Mouse (Mus musculus) granulocyte monocyte progenitor cell, adult 5-6 weeks (primary cell): Measurements from ENCODE around the gene Rabif. TPM values are rescaled to one million over a fixed set of nuclear protein-coding genes. Genes with fewer than 3 reads are reported as not detected.
A peak's percentile ranks its signal among the peaks of the same experiment; 100 is the strongest.
"Not testable (repeated sequence)": the region's sequence is repeated elsewhere in the genome, so short reads cannot be mapped to it uniquely, and the experiment has no call there.

Source experiments
- ATAC-seq: replicated peaks from 2 replicates; pipeline ENCODE4 v1.8.0; 2016; ENCODE audit warnings: mild to moderate bottlenecking, moderate TSS enrichment, inconsistent platforms; ENCODE audit not compliant: poor library complexity, severe bottlenecking
- total RNA-seq, 2 experiments: library from RNA; stranded (forward) in 1 of 2; stranded (reverse) in 1 of 2; fragments of 200-712, 200-1000 nt in 1 of 2; fragments of >200 nt in 1 of 2; fragmentation: Nextera tagmentation in 1 of 2; gene quantifications; 2 replicates each; pipeline ENCODE4 v1.2.3; 2014 to 2017

Rabif gene
- total RNA-seq, 2 experiments from 2014 or later = 13.3 to 14.1 TPM

- ATAC-seq = no peak
Measured at GRCm38 (mm10) chr1:134512183-134512582, 17.7 kb downstream of the Rabif start.

DNA sequence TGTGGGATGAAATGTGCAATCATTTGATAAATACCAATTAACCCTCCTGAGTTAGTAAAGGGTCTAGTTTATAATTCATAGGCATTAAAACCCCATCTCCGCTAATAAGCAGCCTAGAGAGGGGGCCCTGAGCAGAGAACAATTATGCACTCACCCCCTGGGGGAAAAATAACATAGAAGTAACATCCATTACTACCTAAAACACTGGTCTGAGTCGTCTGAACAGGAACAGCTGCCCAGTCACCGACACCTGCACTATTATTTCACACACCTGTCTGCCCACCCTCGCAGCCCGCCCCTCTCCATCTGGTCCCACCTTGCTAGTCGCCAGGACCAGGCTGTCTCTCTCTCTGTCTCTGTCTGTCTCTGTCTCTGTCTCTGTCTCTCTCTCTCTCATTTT lies 18.1 kb downstream of the Rabif start:
- no peak for ATAC-seq

GRCm38 (mm10) chr1:134513312-134513860 lies 18.9 kb downstream of the Rabif start:
- peak; percentile 59 for ATAC-seq

- peak; percentile 22; the same call in 1 of the 2 replicates for ATAC-seq
Measured at GRCm38 (mm10) chr1:134513876-134514590, 19.6 kb downstream of the Rabif start.

- no peak for ATAC-seq
Measured at GRCm38 (mm10) chr1:134515891-134516290, 21.4 kb downstream of the Rabif start.

DNA sequence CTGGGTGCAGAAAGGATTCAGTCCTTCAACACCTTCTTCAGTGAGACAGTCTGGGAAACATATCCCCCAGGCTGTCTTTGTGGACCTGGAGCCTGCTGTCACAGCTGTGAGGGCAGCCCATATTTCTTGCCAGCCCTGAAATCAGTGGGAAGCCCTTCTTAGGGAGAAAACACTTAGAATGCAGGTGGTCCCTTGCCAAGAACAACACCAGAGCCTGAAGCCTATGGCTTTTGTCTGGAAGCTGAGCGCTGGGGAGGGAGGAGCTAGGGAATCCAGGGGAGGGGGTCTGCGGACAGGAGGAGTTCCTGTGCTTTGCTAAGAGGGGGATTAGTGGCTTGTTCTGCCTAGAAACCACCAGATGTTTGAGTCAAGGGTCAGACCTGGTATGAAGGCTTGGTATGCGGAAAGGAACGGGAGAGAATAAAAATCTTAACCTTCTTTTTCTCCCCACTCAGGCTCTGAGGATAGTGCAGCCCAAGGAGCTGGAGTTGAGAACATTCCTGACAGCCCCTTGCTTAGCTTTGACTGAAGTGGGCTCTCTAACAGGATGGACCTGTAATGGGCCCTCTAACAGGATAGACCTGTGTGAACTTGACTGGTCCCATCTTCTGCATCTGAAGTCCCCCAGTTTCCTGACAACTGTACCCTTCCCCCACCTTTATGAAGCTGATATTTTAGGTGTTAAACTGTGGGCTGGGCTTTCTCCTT lies 22.2 kb downstream of the Rabif start:
- ATAC-seq = no peak

DNA sequence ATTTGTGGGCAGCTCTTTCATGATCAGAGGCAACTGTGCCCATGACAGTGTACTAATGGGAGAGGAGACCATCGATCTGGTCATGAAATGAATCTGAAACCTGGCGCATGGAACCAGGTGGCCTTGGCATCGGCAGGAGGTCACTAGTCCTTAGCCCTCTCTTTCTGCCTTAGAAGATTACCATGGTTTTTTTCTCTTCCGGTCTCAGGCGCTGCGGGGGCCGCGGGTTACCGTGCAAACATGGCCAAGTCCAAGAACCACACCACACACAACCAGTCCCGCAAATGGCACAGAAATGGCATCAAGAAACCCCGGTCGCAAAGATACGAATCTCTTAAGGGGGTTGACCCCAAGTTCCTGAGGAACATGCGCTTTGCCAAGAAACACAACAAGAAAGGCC lies 23.4 kb downstream of the Rabif start:
- ATAC-seq = not testable (repeated sequence)

GRCm38 (mm10) chr1:134518677-134519076 lies 24.2 kb downstream of the Rabif start:
- ATAC-seq = peak; percentile 99

DNA sequence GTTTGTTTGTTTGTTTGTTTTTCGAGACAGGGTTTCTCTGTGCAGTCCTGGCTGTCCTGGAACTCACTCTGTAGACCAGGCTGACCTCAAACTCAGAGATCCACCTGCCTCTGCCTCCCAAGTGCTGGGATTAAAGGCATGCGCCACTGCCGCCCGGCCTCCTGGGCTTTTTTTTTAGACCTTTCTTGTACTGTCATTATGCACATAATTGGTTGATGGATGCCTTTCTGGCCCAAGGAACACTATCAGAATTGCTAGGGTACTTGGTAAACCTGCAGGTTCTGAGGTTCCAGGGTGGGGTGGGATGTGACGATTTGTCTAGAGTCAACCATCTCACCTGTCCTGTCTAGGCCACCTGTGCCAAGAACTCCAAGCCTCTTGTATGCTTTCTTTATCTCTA lies 24.8 kb downstream of the Rabif start:
- not testable (repeated sequence) for ATAC-seq

DNA sequence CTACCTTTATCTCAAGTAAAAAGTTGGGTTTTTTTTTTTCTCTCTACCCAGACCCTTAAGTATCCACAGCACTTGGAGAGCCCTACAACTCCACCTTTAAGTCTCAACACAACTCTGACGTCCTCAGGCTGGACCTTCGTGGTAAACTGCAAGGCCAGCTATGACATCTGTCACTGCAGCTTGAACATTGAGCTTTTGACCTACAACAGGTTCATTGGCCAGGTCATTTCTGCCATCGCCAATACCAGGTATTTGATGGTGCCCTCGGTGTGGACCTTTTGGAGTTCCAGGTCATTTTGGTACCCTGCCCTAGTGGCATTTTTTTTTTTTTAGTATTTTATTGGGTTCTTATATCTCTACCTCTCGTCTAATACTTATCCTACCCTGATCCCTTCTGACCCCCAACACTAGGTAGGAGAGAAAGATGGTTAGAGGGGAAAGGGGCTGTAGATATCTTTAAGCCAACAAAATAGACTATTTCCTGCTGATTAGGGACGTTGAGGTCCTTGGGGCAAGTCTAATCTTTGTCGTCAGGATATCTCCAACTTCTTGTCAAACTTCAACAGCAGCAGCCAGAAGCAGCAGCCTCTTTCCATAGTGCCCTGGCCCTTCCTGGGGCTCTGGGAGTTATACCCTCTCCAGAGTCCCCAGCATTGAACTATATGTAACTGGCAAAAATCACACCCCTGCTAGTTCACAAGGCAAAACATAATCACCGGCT lies 25.7 kb downstream of the Rabif start:
- no peak for ATAC-seq

DNA sequence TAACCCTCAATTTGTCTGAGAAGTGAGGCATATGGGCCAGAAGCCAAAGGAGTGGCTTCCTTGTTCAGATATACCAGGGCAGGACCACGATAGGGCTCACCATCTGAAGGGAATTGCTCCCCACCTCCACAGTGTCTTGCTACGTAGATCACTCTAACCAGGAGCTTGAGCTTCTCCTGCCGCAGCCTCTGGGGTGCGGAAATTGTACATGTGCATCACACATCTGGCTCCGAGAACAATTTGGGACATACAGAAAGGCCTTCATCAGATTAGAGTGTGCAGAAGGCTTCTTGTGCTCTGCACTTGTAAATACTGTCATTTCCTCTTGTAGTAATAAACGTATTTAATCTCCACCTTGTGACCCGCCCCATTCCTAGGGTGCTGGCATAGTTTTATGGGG lies 26.7 kb downstream of the Rabif start:
- ATAC-seq = no peak

DNA sequence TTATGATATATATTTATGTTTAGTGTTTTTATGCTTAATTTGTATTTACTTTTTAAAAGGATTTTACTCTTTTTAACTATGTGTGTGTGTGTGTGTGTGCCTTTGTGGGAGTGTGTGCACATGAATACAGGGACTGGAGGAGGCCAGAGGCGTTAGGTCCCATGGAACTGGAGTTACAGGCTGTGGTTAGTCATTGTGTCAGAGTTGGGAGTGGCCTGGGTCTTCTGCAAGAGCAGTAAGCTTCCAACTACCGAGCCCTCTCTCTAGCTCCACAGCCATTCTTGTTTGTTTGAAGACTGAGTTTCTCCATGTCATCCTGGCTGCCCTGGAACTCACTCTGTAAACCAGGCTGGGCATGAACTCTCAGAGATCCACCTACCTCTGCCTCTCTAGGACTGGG lies 27.9 kb downstream of the Rabif start:
- peak; percentile 80 for ATAC-seq

- peak; percentile 54 for ATAC-seq
Measured at GRCm38 (mm10) chr1:134524424-134524823, 30.0 kb downstream of the Rabif start.

GRCm38 (mm10) chr1:134525015-134525414 lies 30.6 kb downstream of the Rabif start:
- no peak for ATAC-seq

- ATAC-seq = no peak
Measured at GRCm38 (mm10) chr1:134526752-134527151, 32.3 kb downstream of the Rabif start.

GRCm38 (mm10) chr1:134530618-134531017 lies 36.2 kb downstream of the Rabif start:
- no peak for ATAC-seq

- ATAC-seq = not testable (repeated sequence)
Measured at GRCm38 (mm10) chr1:134533710-134534109, 39.3 kb downstream of the Rabif start.

DNA sequence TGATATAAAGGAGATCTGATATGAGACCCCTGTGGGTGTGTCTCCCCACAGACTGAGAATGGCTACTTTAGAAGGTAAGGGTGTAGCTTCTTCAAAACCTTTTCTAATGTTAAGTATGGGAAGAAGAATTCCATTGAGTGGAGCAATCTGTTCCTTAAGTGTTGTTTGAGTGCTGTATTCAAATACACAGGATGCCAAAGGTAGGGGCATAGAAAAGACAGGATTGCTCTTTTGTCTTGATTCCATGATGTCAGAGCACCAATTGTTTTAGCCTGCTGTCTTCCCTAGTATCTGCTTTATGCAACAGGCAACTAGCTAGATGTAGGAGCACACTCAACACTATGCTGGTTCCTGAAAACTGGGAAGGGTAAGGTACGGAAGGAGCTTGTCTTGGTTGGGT lies 40.6 kb downstream of the Rabif start:
- ATAC-seq = no peak

DNA sequence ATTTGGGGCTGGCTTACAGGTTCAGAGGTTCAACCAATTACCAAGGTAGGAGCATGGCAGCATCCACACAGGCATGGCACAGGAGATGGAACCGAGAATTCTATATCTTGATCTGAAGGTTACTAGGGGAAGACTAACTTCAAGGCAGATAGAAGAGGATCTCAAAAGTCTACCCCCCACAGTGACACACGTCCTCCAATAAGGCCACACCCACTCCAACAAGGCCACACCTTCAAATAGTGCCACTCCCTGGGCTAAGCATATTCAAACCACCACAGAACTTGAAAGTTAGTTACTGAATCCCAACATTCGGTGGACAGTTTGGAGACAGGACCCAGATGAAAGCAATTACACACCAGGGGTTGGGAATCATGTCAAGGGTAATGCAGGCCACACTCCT lies 41.1 kb downstream of the Rabif start:
- no peak for ATAC-seq

DNA sequence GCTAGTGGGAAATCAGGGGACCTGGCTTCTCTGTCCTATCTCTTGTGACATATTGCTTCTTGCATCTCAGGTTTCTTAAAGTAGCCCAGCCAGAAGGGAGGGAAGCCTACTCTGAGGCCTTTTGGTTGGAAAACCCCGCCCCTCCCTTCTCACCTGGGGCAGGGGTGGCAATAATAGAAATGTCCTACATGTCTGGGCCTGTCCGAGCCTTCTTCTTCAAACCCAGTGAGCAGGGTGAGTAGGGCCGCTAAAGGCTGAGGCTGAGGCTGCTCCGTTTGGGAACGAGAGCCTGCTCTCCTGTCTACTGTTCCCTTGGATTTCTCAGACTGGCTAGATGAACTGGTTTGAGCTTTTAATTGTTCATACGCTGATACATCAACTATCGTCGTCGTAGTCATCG lies 46.2 kb downstream of the Rabif start:
- ATAC-seq = no peak

DNA sequence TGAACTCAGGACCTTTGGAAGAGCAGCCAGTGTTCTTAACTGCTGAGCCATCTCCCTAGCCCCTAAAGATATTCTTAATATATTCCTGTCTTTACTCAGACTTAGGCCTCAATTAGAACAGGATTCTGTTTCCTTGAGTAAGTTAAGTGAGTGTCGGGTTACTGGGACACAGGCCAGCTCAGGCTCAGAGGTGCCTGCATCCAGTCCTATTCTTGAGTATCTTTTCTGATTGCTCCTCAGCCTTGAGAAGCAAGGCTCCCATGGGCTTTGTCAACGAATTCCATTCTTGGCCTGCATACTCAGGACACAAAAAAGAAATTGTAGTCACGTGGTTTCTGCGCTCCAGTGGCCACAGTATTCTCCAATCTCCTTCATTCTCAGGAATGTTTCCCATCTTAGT lies 53.8 kb downstream of the Rabif start:
- no peak for ATAC-seq
